Mouse (Mus musculus) adrenal gland, adult 18-20 months (tissue): ENCODE measurements around the gene Hspa2. TPM values are rescaled to one million over a fixed set of nuclear protein-coding genes. Genes with fewer than 3 reads are reported as not detected.

Experiments used
- DNase-seq, 2 experiments: peaks; one replicate each; pipeline ENCODE4 v3.0.0; 2021 to 2022; ENCODE audit warnings: low spot score in 2 of 2
- total RNA-seq, 2 experiments: library from RNA; stranded (reverse); gene quantifications; 1 replicate in 1 of 2; 2 replicates in 1 of 2; pipeline ENCODE4 v1.2.3; 2021

Hspa2 gene
- total RNA-seq, 2 experiments from 2014 or later: 18.9 to 20.6 TPM

- DNase-seq: no peak
These were observed 26.9 kb upstream of the Hspa2 start for GRCm38 (mm10) chr12:76377059-76377458.

DNA sequence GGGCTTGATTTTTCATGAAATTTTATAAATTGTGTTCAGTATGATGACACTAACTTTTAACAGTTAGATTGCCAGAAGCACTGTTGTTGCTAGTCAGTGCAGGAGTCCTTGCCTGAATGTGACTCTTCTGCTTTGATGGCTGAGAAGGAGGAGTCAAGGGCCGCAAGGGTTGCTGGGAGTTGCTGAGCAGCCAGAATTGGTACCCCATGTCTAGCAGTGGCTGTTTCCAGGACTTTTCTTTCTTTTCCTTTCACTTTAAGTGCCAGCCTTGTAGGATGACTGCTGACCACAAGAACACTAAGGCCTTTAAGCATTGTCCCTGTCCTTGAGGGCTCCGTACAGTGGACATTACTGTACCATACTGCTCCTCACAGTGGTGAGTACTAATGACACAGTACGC, 26.2 kb upstream of the Hspa2 start:
- DNase-seq: no peak

GRCm38 (mm10) chr12:76378556-76378955, 25.4 kb upstream of the Hspa2 start:
- DNase-seq: no peak

- no peak for DNase-seq
These were observed 23.8 kb upstream of the Hspa2 start for GRCm38 (mm10) chr12:76380151-76380550.

- no peak for DNase-seq
These were observed 18.6 kb upstream of the Hspa2 start for GRCm38 (mm10) chr12:76385342-76385741.

GRCm38 (mm10) chr12:76388794-76389193, 15.2 kb upstream of the Hspa2 start:
- no peak for DNase-seq

DNA sequence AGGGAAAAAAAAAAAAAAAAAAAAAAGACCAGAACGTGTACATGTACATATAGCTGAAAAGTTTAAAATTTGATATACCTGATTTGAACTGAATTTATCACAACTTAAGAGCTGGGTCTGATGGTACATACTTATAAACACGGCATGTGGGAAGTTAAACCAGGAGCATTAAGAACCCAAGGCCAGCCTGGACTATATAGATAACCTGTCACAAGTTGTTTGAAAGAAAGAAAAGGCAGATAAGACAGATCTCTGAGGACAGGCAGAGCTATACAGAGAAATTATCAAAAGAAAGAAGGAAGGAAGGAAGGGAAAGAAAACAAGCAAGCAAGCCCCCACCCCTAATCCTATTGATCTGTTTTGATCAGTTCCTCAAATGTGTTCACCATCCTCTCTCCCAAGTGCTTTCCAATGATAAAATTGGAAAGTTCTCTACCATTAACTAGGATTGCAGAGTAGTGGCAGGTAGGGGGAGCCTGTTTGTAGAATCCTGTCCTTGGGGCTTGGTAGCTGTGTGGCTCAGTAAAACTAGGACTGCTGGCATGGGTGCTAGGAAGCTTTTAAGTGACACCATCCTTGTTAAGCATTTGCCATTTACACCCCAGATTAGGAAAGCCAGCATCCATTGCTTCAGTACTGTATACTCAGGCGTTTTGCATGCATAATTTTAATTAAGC, 12.2 kb upstream of the Hspa2 start:
- DNase-seq: no peak

DNA sequence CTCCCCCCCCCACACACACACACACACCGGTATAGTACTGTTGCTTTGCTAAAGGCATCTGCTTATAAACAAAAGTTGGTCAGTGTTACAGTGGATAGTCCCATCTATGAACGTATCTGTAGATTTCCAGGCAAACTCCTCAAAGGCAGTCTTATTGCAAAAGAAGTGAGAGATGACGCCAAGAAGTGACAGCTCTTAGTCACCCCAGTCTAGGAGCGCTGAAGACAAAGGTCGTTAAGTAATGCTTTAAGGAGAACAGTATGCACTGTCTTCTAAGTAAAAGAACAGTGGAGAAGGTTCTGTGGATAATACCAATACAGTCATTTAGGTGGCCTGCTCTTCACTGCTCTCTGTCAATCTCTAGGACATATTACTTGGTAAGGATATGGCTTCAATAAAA, 11.0 kb upstream of the Hspa2 start:
- no peak for DNase-seq

- no peak for DNase-seq
These were observed 6.7 kb upstream of the Hspa2 start for GRCm38 (mm10) chr12:76397281-76397680.

DNA sequence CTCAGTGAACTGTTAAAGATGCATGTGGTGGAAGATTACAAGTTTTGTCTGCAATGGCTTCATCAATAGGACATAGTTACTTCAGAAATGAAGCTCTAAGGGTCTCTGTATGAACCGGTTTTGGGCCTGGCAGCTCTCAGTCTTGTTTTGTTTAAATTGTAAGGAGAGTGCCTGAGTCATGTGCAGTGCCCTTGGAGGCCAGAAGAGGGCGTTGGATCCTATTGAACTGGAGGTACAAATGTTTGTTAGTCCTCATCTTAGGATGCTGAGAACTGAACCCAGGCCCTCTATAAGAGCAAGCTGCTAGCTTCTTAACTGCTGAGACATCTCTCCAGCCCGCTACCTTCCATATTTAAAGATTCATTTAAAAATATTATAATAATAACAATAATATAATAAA, 2.3 kb upstream of the Hspa2 start:
- no peak for DNase-seq

GRCm38 (mm10) chr12:76402991-76403885, 738 bp upstream of the Hspa2 start:
- no peak for DNase-seq

DNA sequence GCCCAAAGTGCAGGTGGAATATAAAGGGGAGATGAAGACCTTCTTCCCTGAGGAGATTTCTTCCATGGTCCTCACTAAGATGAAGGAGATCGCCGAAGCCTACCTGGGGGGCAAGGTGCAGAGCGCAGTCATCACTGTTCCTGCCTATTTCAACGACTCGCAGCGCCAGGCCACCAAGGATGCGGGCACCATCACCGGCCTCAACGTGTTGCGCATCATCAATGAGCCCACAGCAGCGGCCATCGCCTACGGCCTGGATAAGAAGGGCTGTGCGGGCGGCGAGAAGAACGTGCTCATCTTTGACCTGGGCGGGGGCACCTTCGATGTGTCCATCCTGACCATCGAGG, 833 bp downstream of the Hspa2 start:
- DNase-seq: peak in 1 of 2 experiments; percentile 32

GRCm38 (mm10) chr12:76405183-76405970, 1.4 kb downstream of the Hspa2 start:
- DNase-seq: peak; percentile 16 to 35

DNA sequence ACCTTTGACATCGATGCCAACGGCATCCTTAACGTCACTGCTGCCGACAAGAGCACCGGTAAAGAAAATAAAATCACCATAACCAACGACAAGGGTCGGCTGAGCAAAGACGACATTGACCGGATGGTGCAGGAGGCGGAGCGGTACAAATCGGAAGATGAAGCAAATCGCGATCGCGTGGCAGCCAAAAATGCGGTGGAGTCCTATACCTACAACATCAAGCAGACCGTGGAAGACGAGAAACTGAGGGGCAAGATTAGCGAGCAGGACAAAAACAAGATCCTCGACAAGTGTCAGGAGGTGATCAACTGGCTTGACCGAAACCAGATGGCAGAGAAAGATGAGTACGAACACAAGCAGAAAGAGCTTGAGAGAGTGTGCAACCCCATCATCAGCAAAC, 2.0 kb downstream of the Hspa2 start:
- DNase-seq: no peak

DNA sequence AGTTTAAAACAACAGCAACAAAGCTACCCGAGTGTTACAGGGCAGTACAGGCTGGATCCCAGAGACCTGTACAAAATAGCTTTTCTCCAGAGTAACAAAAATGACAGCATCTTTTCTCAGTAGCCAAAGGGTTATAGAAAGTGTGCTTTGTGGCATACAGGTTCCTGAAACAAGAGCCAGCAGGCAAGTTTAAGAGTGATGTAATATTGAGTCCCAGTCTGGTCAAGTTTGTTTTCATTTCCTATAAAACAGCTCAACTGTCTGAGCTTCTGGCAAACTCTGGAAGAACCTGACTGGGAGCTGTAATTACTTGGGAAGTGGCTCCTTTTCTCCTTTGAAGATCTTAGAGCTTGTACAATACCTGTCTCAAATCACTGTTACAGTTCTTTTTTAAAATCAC, 3.2 kb downstream of the Hspa2 start:
- DNase-seq: no peak

GRCm38 (mm10) chr12:76409166-76409565, 5.2 kb downstream of the Hspa2 start:
- DNase-seq: no peak

- no peak for DNase-seq
These were observed 11.5 kb downstream of the Hspa2 start for GRCm38 (mm10) chr12:76415383-76416010.

GRCm38 (mm10) chr12:76417433-76417854, 13.5 kb downstream of the Hspa2 start, which contains the start of gene Ppp1r36:
Gene Ppp1r36 (plus strand): TSS chr12:76417538.
- no peak for DNase-seq

DNA sequence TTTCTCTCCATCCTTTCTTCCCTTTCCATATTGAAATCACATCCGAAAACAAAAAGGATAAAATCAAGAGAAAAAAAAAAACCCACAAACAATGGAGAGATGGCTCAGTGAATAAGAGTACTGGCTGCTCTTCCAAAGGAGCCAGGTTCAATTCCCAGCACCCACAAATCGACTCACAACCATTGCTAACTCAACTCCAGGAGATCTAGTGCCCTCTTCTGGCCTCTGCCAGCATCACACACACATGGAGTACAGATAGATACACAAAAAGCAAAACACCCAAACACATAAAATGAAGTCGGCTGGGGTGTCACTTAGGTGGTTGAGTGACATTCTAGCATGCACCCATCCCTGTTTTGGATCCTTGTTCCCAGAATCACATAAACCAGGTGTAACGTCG, 14.4 kb downstream of the Hspa2 start:
- no peak for DNase-seq

GRCm38 (mm10) chr12:76425256-76425655, 21.3 kb downstream of the Hspa2 start:
- no peak for DNase-seq

- DNase-seq: peak in 1 of 2 experiments; percentile 14
These were observed 23.6 kb downstream of the Hspa2 start for GRCm38 (mm10) chr12:76427546-76427945.
